Mouse (Mus musculus) CD4-positive, CD25-positive, alpha-beta regulatory T cell, adult 2 months (primary cell): ENCODE data around the gene Tex45.
A peak's percentile ranks its signal among the peaks of the same experiment; 100 is the strongest.

ENCODE experiments used
- DNase-seq: peaks from one replicate; pipeline ENCODE4 v3.0.0-alpha.2; 2012; ENCODE audit warnings: low read depth, low spot score

Tex45 gene

GRCm38 (mm10) chr8:3485192-3485591 lies 14.5 kb downstream of the Tex45 start:
- no peak for DNase-seq

GRCm38 (mm10) chr8:3492901-3493844 lies 22.5 kb downstream of the Tex45 start, which contains the start of gene Zfp358:
Gene Zfp358, plus strand, starts transcription at chr8:3493138.
- DNase-seq: peak; percentile 71

GRCm38 (mm10) chr8:3493845-3494208 lies 23.2 kb downstream of the Tex45 start:
- DNase-seq: no peak

- DNase-seq: no peak
These were observed 25.1 kb downstream of the Tex45 start for GRCm38 (mm10) chr8:3495578-3496427.

- no peak for DNase-seq
These were observed 25.7 kb downstream of the Tex45 start for GRCm38 (mm10) chr8:3496428-3496748.

- DNase-seq: no peak
These were observed 27.9 kb downstream of the Tex45 start for GRCm38 (mm10) chr8:3498583-3498982.

- DNase-seq: no peak
These were observed 29.1 kb downstream of the Tex45 start for GRCm38 (mm10) chr8:3499751-3500150.

- peak; percentile 98 for DNase-seq
These were observed 29.8 kb downstream of the Tex45 start, which contains the start of gene Mcoln1 for GRCm38 (mm10) chr8:3500235-3501090. Gene Mcoln1, plus strand, starts transcription at chr8:3500457.

- DNase-seq: no peak
These were observed 31.6 kb downstream of the Tex45 start for GRCm38 (mm10) chr8:3502217-3502616.

- DNase-seq: no peak
These were observed 37.5 kb downstream of the Tex45 start for GRCm38 (mm10) chr8:3507979-3508754.

GRCm38 (mm10) chr8:3514681-3515247 lies 44.1 kb downstream of the Tex45 start:
- no peak for DNase-seq

GRCm38 (mm10) chr8:3515260-3515671 lies 44.6 kb downstream of the Tex45 start, which contains the start of gene Pnpla6:
Gene Pnpla6, plus strand, starts transcription at chr8:3515384.
- peak; percentile 88 for DNase-seq

GRCm38 (mm10) chr8:3515771-3516417 lies 45.2 kb downstream of the Tex45 start:
- DNase-seq: peak; percentile 55

GRCm38 (mm10) chr8:3516450-3517116 lies 45.9 kb downstream of the Tex45 start:
- peak; percentile 93 for DNase-seq

GRCm38 (mm10) chr8:3517117-3517495 lies 46.4 kb downstream of the Tex45 start:
- DNase-seq: peak; percentile 10

- no peak for DNase-seq
These were observed 51.5 kb downstream of the Tex45 start for GRCm38 (mm10) chr8:3522007-3522697.

- DNase-seq: no peak
These were observed 60.2 kb downstream of the Tex45 start for GRCm38 (mm10) chr8:3530816-3531215.

GRCm38 (mm10) chr8:3531936-3532335 lies 61.3 kb downstream of the Tex45 start:
- no peak for DNase-seq
